Mouse (Mus musculus) spleen, adult 2 months (tissue): ENCODE results near the gene Spc24.

Source experiments
- CTCF ChIP-seq: fragments of 200-500 bp; IDR thresholded peaks from 2 replicates; pipeline ENCODE4 v1.5.1; 2011; ENCODE audit warnings: mild to moderate bottlenecking, inconsistent platforms; ENCODE audit not compliant: insufficient read depth, insufficient read length, insufficient replicate concordance; ENCODE audit errors: extremely low read depth
- POLR2A ChIP-seq: fragments of 200-500 bp; IDR thresholded peaks from 2 replicates; pipeline ENCODE4 v1.6.1; 2011; ENCODE audit warnings: low read depth, low read length, inconsistent platforms

DNA sequence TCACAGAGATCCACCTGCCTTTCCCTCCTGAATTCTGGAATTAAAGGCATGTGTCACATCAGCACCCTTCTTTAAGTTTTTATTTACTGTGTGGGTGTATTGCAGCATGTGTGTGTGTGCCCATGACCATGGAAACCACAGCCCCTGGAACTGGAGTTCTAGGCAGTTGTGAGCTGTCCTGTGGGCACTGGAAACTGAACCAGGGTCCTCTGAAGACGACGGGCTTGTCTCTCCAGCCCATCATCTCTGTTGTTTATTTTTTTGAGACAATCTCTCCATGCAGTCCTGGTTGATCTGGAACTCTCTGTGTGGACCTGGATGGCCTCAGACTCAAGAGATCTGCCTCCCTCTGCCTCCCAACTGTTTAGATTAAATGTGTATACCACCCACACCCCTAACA, 43.1 kb downstream of the Spc24 start:
- TF ChIP-seq POLR2A (no peak), CTCF (no peak)
